Mouse (Mus musculus) liver, embryonic 16.5 days (tissue): ENCODE data around the gene Olfr1373. TPM values are rescaled to one million over a fixed set of nuclear protein-coding genes. Genes with fewer than 3 reads are reported as not detected.
"Not testable (repeated sequence)": the region's sequence is repeated elsewhere in the genome, so short reads cannot be mapped to it uniquely, and the experiment has no call there.

Source experiments
- ATAC-seq: fragments of 200-750 bp; cut with Nextera tagmentation; 2 replicates; pipeline ENCODE4 v1.8.0; 2017; ENCODE audit warnings: low read depth, mild to moderate bottlenecking, moderate number of reproducible peaks, moderate library complexity
- H3K27ac ChIP-seq: fragments of 300-500 bp; sonication (generic); 2 replicates; pipeline ENCODE4 v1.5.1; 2014; ENCODE audit warnings: mild to moderate bottlenecking, low read length
- H3K27me3 ChIP-seq: fragments of 300-500 bp; sonication (generic); 2 replicates; pipeline ENCODE4 v1.6.1; 2014; ENCODE audit warnings: low read depth, low read length, mixed read lengths; ENCODE audit not compliant: control insufficient read depth, insufficient read depth
- H3K36me3 ChIP-seq: fragments of 300-500 bp; sonication (generic); 2 replicates; pipeline ENCODE4 v1.6.1; 2014; ENCODE audit warnings: mild to moderate bottlenecking; ENCODE audit not compliant: control insufficient read depth, insufficient read depth
- H3K4me1 ChIP-seq: fragments of 300-500 bp; sonication (generic); 2 replicates; pipeline ENCODE4 v1.6.1; 2014; ENCODE audit warnings: low read depth, low read length, mixed read lengths; ENCODE audit not compliant: control insufficient read depth
- H3K4me2 ChIP-seq: fragments of 300-500 bp; sonication (generic); 2 replicates; pipeline ENCODE4 v1.6.1; 2014; ENCODE audit warnings: low read depth, low read length, mixed read lengths
- H3K4me3 ChIP-seq: fragments of 300-500 bp; sonication (generic); 2 replicates; pipeline ENCODE4 v1.5.1; 2014; ENCODE audit warnings: low read depth, mild to moderate bottlenecking, low read length
- H3K9ac ChIP-seq: fragments of 300-500 bp; sonication (generic); 2 replicates; pipeline ENCODE4 v1.6.1; 2014; ENCODE audit warnings: low read depth, low read length
- H3K9me3 ChIP-seq: fragments of 300-500 bp; sonication (generic); replicated peaks from 2 replicates; pipeline ENCODE4 v1.6.1; 2016; ENCODE audit warnings: low read length; ENCODE audit not compliant: control insufficient read depth
- WGBS: fragments of 180-500 bp; shearing (Covaris S2); extraction: QIAGEN DNeasy Blood & Tissue Kit; methylation state at CpG from one replicate; pipeline ENCODE4 v1.1.7; 2014; ENCODE audit not compliant: insufficient replicate concordance; 5-methylcytosine and 5-hydroxymethylcytosine counted together
- polyA plus RNA-seq: library from polyadenylated mRNA; unstranded; fragments of >200 nt; fragmentation: Nextera tagmentation; extraction: Ambion mirVana; gene quantifications from 2 replicates; pipeline ENCODE4 v1.2.1, GENCODE M21; 2015

Gene Olfr1373
- polyA plus RNA-seq, 1 experiment from 2014 or later = not detected

DNA sequence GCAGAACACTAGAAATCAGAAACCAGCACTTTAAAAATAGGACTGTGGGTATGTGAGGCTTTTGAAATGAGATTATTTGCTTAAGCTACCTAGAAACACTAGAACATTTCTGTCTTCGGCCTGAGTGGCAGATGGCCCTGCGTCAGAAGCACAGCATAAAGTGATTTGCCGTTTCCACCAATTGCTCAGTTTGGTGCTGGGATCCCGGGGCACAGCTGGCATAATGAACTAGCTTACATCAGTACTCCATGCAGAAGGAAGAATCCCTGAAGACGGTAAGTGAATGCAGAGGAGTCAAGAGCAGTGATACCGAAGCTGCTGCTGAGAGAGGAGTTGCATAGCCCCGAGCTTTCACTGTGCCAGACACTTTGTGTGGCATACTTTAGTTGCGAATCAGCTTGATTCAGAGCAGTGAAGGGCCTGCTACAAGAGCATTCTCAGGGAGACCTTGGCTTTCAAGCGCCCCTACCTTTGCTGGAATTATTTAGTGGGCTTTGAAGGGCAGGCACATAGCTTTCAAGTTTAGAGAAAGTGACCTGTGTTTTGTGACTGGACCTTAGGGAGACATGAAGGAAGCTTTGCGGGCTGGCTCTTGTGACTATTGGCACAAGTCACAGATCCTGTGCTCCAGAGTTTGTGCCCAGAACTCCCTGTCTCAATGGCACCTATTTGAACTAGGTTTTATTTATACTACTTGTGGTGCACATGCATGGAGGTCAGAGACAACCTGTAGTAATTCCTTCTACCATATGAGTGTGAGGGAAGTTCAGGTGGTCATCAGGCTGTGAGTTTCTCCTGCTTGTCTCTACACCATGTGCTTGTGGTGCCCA, 15.5 kb downstream of the Olfr1373 start:
- WGBS = 78% methylated on average over 10 of the region's 10 CpGs
- Histone ChIP-seq H3K27me3 (no peaks in the 10 kb centered on the region), H3K9ac (no peak overlapping the region), H3K4me3 (no peak overlapping the region), H3K4me1 (no peaks in the 10 kb centered on the region; the same call in 1 of the 2 replicates), H3K9me3 (no peaks in the 10 kb centered on the region), H3K4me2 (no peak overlapping the region), H3K36me3 (peaks cover 3% of the 10 kb centered on the region; the same call in 1 of the 2 replicates), H3K27ac (no peak overlapping the region)
- ATAC-seq = no peak

- WGBS = 30% methylated on average over 3 of the region's 3 CpGs
- no peaks in the 10 kb centered on the region for H3K27me3 ChIP-seq
- H3K36me3 ChIP-seq = peaks cover 9% of the 10 kb centered on the region
- H3K27ac ChIP-seq = no peak overlapping the region
- peaks cover 3% of the 10 kb centered on the region for H3K4me1 ChIP-seq
- H3K4me2 ChIP-seq = no peak overlapping the region
- H3K4me3 ChIP-seq = no peak overlapping the region
- ATAC-seq = no peak
- H3K9ac ChIP-seq = no peak overlapping the region
- H3K9me3 ChIP-seq = no peaks in the 10 kb centered on the region
These were observed 16.2 kb downstream of the Olfr1373 start for GRCm38 (mm10) chr11:52129171-52129570.

DNA sequence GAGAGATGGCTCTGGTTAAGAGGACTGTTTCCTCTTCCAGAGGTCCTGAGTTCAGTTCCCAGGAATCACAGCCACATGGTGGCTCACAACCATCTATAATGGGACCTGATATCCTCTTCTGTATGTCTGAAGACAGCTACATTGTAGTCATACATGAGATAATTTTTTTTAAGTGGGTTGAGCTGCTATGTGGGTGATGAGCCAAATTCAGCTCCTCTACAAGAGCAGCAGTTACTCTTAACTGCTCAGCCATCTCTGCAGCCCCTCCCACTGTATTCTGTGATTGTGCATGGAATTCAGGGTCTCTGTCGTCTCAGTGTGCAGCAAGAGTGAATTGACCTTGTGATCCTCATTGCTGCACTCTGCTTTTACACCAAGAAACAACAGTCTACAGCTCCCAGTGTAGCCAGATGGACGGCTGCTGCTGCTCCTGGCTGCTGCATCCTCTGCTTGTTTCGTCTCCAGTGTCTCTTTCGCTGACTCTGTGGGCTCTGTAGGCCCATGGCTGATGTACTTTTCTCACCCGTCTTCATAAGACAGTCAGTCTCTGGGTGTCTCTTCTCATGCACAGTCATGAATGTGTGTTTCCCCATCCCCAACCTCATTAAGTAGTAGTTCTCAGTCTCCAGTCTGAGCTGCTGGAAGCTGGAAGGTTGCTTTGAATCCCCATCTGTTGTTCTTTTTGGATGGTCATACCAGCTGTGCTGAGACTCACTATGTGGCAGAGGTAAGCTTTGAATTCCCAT, 16.8 kb downstream of the Olfr1373 start:
- ATAC-seq = no peak
- Histone ChIP-seq H3K27me3 (no peaks in the 10 kb centered on the region), H3K9ac (no peak overlapping the region), H3K9me3 (no peaks in the 10 kb centered on the region), H3K4me2 (no peak overlapping the region), H3K4me3 (no peak overlapping the region), H3K36me3 (peaks cover 13% of the 10 kb centered on the region), H3K4me1 (peaks cover 3% of the 10 kb centered on the region), H3K27ac (no peak overlapping the region)
- WGBS = 67% methylated on average over 5 of the region's 5 CpGs

DNA sequence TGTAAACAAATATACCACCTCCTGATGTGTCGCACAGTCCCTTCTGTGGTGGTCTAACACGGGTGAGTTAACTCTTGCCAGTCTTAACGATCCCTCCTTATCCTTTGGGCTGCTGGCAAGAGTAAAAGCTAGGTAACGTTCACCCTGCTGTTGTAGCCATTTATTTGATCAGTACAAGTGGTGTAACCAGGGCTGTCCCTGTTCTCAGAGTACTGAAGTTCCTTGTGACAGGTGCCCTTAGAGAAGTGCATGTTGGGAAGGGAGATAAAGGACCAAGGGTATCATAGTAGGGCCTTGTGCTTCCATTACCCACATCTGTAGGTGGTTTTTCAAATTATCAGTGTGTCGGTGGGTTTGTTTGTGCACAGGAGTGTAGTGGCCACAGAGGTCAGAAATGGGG, 17.6 kb downstream of the Olfr1373 start:
- Histone ChIP-seq H3K4me1 (peaks cover 3% of the 10 kb centered on the region), H3K27me3 (no peaks in the 10 kb centered on the region), H3K27ac (no peak overlapping the region), H3K4me3 (no peak overlapping the region), H3K9ac (no peak overlapping the region), H3K36me3 (peaks cover 13% of the 10 kb centered on the region), H3K4me2 (no peak overlapping the region), H3K9me3 (no peaks in the 10 kb centered on the region)
- 66% methylated on average over 5 of the region's 5 CpGs for WGBS
- ATAC-seq = no peak

DNA sequence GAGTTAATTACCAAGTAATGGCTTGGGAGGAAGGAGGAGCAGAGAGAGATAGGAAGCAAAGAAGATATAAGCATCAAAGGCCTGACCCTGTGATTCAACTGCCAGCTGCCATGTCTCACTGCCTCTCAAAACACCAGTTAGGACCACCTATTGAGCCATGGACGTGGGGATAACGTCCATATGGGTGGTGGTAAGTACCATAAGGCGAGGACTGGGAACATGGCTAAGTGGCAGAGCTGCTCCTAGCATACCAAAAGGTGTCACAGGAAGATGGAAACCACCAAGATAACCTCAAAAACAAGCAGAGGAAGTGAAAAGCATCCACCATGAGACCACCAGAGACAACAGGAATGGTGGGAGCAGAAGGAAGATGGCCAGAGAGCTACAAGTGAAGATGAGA, 18.2 kb downstream of the Olfr1373 start:
- H3K4me3 ChIP-seq = no peak overlapping the region
- H3K4me1 ChIP-seq = peaks cover 3% of the 10 kb centered on the region
- 67% methylated on average over 3 of the region's 3 CpGs for WGBS

GRCm38 (mm10) chr11:52124468-52124867, 20.9 kb downstream of the Olfr1373 start:
- Histone ChIP-seq H3K9ac (no peak overlapping the region), H3K36me3 (peaks cover 43% of the 10 kb centered on the region), H3K4me3 (no peak overlapping the region), H3K9me3 (no peaks in the 10 kb centered on the region), H3K27me3 (no peaks in the 10 kb centered on the region), H3K4me1 (peaks cover 3% of the 10 kb centered on the region), H3K27ac (no peak overlapping the region), H3K4me2 (no peak overlapping the region)
- ATAC-seq = no peak
- 63% methylated on average over 4 of the region's 4 CpGs for WGBS

More for the DNA sequence above, 18.2 kb downstream of the Olfr1373 start:
- H3K4me2 ChIP-seq = no peak overlapping the region
- H3K9ac ChIP-seq = no peak overlapping the region
- no peaks in the 10 kb centered on the region for H3K27me3 ChIP-seq
- peaks cover 18% of the 10 kb centered on the region for H3K36me3 ChIP-seq
- no peak overlapping the region for H3K27ac ChIP-seq
- H3K9me3 ChIP-seq = no peaks in the 10 kb centered on the region
- no peak for ATAC-seq

- Histone ChIP-seq H3K9ac (no peak overlapping the region), H3K36me3 (peaks cover 67% of the 10 kb centered on the region), H3K27ac (no peak overlapping the region), H3K27me3 (no peaks in the 10 kb centered on the region), H3K4me2 (no peak overlapping the region), H3K9me3 (no peaks in the 10 kb centered on the region), H3K4me3 (no peak overlapping the region), H3K4me1 (peaks cover 3% of the 10 kb centered on the region)
- WGBS = 76% methylated on average over 6 of the region's 6 CpGs
- no peak for ATAC-seq
These were observed 23.3 kb downstream of the Olfr1373 start for GRCm38 (mm10) chr11:52122045-52122444.

DNA sequence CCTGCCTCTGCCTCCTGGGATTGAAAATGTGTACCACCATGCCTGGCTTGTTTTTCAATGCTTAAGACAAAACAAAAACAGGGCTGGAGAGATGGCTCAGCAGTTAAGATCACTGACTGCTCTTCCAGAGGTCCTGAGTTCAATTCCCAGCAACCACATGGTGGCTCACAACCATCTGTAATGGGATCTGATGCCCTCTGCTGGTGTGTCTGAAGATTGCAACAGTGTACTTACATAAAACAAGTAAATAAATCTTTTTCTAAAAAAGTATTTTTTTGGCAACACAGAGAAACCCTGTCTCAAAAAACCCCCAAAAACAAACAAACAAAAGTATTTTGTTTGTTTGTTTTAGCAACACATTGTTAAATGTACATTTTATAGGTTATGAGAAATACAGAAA, 24.9 kb downstream of the Olfr1373 start:
- H3K9ac ChIP-seq, H3K9me3 ChIP-seq, ATAC-seq, H3K27ac ChIP-seq, H3K4me2 ChIP-seq, H3K4me3 ChIP-seq, H3K27me3 ChIP-seq: not testable (repeated sequence)
- Histone ChIP-seq H3K36me3 (peaks cover 69% of the 10 kb centered on the region), H3K4me1 (peaks cover 11% of the 10 kb centered on the region)

- peaks cover 18% of the 10 kb centered on the region for H3K4me1 ChIP-seq
- 86% methylated on average over 7 of the region's 7 CpGs for WGBS
- H3K27ac ChIP-seq = no peak overlapping the region
- no peak overlapping the region for H3K4me3 ChIP-seq
- ATAC-seq = no peak
- no peak overlapping the region for H3K4me2 ChIP-seq
- H3K36me3 ChIP-seq = peaks cover 62% of the 10 kb centered on the region
- H3K27me3 ChIP-seq = no peaks in the 10 kb centered on the region
- no peaks in the 10 kb centered on the region for H3K9me3 ChIP-seq
- no peak overlapping the region for H3K9ac ChIP-seq
These were observed 28.2 kb downstream of the Olfr1373 start for GRCm38 (mm10) chr11:52117156-52117555.
